Mouse (Mus musculus): Measurements from ENCODE around the gene Scgb2b21.
"Not testable (repeated sequence)": the region's sequence is repeated elsewhere in the genome, so short reads cannot be mapped to it uniquely, and the experiment has no call there.

Gene Scgb2b21

DNA sequence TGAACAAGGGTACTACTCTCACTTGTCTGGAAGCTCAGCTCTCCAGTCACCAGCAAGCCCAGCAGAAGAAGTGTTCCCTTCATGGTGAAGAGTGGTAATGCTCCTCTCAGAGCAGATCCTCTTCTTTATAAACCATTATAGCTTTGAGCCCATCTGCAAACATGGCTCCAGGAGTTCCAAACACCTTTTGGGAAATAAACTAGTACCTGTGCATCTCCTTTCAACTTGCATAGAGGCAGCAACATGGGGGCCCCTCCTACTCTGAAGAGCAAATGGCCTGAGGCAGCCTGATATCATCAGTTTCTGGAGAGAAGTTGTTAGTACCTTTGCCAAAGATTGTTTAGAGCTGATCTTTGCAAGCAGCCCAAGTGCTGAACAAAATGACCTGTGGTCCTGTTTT is at the start of gene Scgb2b21:
Gene Scgb2b21 (minus strand): TSS at position 101 of the 400 bp plus-strand sequence.
- Histone ChIP-seq H3K4me1 (replicated peaks; ENCODE audit: low read depth, low read length) (no peaks in the 10 kb centered on the region), H3K27me3 (ENCODE audit: insufficient read depth, low read length) (no peaks in the 10 kb centered on the region), H3K36me3 (ENCODE audit: insufficient read depth, low read length) (no peaks in the 10 kb centered on the region), H3K9me3 (ENCODE audit: low read length) (peaks cover 59% of the 10 kb centered on the region), H3K4me3 (replicated peaks; ENCODE audit: low read length) (no peak within 1 kb of the TSS)
- no peak for TF ChIP-seq CTCF (conservative IDR thresholded peaks at IDR 0.05; ENCODE audit: low read length)
- no peak for TF ChIP-seq POU5F1 (IDR thresholded peaks at IDR 0.05; ENCODE audit: borderline replicate concordance, low read length)
- TF ChIP-seq NANOG (IDR thresholded peaks at IDR 0.05; ENCODE audit: borderline replicate concordance, low read length) = no peak

DNA sequence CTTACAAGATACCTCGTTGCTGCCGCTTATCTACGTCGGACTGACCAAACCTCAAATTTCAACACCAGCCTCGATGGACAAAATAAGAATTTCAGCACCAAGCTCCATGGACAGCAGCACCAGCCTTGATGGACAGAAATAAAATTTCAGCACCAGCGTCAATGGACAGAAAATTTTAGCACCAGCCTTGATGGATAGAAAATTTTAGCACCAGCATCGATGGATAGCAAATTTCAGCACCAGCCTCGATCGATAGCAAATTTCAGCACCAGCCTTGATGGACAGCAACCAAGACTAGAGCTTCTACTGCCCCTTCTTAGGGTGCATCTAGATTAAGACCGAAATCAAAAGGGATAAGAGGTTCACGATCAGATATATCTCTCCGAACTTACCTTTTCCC is 23.2 kb upstream of the Scgb2b21 start:
- not testable (repeated sequence) for H3K27me3 ChIP-seq (ENCODE audit: insufficient read depth, low read length); H3K4me3 ChIP-seq (replicated peaks; ENCODE audit: low read length); H3K36me3 ChIP-seq (ENCODE audit: insufficient read depth, low read length); H3K4me1 ChIP-seq (replicated peaks; ENCODE audit: low read depth, low read length)
- H3K9me3 ChIP-seq (ENCODE audit: low read length) = peaks cover 61% of the 10 kb centered on the region
